Mouse (Mus musculus) right cerebral cortex, postnatal 4 days (tissue): ENCODE results near the gene Nme7.

ENCODE experiments used
- DNase-seq: peaks from one replicate; pipeline ENCODE4 v3.0.0-alpha.2; 2022

Gene Nme7

DNA sequence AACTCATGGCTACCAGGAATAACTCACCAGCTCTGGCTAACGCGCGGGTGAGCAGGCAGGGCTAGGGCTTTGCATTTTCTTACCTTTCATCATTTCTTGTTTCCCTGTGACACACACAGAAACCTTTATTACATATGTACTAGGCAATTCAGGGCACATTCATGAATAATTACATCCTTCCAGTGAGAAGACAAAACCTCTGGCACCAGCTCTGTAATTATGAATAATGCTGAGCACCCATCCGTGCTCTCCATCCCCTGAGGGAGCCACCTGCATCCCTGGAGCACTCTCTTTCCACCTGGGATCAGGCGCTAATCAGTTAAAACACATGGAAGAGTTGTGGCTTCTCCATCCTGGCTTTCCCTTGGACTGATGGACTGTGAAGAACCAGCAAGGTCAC, at the start of gene Nme7:
Gene Nme7, plus strand, starts transcription at position 301 of the 400 bp plus-strand sequence.
- no peak for DNase-seq

DNA sequence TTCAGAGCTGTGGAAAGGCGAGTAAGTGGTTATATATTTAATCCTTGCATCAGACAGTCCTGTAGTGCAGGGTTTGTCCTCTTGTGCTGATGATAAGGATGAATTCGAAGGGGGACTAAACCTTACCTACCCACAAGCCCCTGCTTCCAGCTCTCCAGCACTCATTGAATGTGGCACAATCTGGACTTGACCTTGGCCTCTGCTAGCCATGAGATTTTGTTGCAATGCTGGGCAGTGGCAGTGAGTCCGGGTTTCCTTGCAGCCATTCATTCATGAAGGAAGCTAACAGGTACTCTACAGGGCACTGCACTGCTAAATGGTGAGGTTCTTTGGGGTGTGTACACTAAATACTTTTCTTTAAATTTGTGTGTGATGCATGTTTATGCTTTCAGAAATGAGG, 49.1 kb upstream of the Nme7 start:
- DNase-seq: no peak

DNA sequence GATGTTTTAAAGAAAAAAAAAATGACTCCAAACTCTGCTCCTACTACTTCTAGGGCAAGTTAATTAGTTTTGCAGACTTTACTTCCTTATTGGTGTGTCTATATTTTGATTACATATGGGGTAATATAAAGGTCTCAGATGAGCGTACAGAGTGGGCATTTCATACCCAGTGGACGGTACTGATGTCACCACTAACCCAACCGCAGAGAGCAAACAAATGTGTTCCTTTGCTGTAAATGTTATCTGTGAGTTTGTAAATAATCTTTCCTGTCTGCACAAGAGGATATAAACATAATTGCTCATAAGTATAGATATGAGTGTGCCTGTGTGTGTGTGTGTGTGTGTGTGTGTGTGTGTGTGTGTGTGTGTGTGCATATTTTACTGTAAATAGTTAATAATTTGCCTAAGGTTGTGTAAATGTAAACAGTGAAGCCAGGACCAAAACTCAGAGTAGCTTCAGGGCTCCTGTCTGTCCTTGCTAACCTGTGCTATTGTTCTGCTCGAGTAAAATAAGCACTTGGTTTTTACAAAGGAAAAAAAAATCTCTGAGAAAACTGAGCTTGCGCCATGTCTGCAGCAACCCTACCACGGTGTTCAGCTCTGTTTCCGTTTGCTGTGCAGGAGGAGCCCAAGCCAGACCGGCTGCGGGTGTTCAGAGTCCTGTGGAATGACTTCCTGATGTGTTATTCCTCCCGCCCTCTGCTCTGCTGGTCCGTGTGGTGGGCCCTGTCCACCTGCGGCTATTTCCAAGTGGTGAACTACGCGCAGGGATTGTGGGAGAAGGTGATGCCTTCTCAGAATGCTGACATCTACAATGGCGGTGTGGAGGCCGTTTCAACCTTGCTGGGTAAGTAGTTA, 43.5 kb upstream of the Nme7 start:
- no peak for DNase-seq

GRCm38 (mm10) chr1:164261553-164261952, 42.4 kb upstream of the Nme7 start:
- DNase-seq: no peak

DNA sequence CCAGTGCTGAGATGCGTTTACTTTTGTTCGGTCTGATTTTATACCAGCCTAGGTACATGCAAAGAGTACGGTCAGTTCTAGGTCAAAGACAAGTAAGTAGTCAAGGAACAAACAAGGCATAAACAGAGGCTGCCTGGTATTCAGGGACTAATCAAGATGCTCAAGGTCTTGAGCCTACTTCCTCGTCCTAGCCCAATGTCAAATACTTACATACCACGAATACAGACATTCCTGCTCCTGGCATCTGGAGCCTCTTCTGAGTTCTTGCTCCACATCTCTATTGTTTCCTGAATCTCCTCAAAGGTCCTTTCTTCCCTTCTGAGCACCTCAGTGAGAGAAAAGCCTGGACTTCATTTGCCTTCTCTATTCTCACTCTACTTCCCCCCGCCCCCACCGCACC, 33.0 kb upstream of the Nme7 start:
- DNase-seq: no peak

- DNase-seq: no peak
These were observed 30.3 kb upstream of the Nme7 start for GRCm38 (mm10) chr1:164273659-164274058.

- peak; percentile 91 for DNase-seq
These were observed 28.4 kb upstream of the Nme7 start, which contains the start of gene Ccdc181 for GRCm38 (mm10) chr1:164275455-164275954. Gene Ccdc181 (plus strand): TSS chr1:164275585.

DNA sequence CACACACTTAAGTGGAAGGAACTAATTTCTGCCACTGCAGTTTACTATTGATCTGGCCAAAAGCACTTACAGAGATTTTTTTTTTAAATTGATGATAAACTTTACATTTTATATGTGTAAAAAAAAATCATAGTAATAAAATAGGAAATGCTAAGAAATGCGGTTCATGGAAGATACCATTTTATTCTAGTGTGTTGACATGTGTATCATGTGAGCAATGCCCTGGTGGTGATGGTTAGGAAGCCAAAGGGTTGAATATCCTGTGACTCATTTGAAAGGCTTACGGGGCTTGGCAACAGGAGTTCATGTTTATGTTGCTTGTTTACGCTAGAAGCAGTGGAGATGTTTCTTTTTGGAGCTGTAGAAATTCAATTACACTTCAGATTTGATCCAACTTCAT, 27.4 kb upstream of the Nme7 start:
- no peak for DNase-seq

GRCm38 (mm10) chr1:164279332-164279731, 24.6 kb upstream of the Nme7 start:
- no peak for DNase-seq

DNA sequence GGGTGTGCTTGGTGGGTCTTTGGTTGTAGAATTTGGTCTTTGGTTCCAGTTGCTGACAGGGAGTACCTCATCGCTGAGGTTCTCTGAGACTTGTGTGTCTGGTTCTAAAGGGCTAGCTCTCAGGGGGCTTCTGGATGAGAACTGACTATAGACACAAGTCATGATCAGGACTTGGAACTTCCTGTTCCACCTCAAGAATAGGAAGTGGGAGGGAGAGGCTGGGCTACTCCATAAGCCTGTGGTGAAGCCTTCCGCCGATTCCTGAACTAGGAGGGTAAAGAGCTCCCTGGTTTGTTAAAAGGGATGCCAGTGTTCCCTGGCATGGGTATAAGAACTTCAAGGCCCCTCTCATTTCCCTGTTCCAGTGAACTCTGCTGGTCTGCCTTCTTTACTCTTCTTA, 19.9 kb upstream of the Nme7 start:
- DNase-seq: no peak

DNA sequence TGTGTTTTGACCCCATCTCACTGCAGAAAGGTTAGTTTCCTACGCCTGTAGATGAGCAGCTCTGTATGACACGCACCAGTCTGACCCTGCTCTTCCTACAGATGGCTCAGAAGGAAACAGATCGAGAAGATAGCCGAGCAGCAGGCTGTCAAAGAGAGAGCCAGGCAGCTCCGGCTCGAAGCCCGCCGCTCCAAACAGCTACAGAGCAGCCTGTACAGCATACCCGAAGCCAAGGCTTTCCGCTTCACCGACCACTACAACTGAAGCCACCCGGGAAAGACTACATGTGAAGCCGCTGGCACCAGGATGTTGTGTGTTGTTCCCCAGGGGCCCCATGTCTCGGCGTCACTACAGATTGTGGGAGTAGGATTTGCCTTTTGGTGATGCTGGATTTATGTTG, 16.5 kb upstream of the Nme7 start:
- DNase-seq: no peak

GRCm38 (mm10) chr1:164292040-164292439, 11.9 kb upstream of the Nme7 start:
- DNase-seq: no peak

GRCm38 (mm10) chr1:164294071-164294470, 9.8 kb upstream of the Nme7 start:
- no peak for DNase-seq

DNA sequence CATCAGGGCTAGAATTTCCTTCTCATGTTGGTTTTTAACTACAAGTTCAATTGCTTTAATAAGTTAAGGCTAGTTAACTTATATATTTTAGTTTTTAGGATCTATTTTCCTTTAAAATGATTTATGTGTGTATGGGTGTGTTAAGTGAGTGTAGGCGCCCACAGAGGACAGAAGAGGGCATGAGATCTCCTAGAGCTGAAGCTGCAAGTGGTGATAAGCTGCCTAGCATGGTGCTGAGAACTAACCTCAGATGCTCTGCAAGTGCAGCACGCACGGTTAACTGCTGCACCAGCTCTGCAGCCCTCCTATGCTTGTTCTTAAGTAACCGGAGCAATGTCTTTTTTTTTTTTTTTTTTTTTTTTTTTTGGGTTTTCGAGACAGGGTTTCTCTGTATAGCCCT, 7.4 kb upstream of the Nme7 start:
- DNase-seq: no peak

DNA sequence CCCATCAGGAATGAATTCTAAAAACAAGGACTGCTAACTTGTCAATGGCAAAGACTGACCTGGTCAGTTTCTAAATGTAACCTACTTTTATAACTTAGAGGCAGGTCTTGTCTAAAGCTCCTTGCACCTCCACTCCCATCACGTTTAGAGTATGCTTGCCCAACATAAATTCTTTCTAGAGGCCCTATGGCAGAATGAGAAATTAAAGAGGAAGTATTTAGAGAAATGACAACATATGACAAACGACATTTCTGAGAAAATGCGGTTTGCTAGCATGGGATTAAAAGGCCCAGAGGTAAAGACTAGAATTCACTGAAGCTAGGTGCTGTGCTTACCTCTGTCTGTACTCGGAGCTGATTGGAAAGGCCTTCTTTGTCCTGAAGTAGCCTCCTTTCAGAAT, 2.0 kb upstream of the Nme7 start:
- DNase-seq: no peak

DNA sequence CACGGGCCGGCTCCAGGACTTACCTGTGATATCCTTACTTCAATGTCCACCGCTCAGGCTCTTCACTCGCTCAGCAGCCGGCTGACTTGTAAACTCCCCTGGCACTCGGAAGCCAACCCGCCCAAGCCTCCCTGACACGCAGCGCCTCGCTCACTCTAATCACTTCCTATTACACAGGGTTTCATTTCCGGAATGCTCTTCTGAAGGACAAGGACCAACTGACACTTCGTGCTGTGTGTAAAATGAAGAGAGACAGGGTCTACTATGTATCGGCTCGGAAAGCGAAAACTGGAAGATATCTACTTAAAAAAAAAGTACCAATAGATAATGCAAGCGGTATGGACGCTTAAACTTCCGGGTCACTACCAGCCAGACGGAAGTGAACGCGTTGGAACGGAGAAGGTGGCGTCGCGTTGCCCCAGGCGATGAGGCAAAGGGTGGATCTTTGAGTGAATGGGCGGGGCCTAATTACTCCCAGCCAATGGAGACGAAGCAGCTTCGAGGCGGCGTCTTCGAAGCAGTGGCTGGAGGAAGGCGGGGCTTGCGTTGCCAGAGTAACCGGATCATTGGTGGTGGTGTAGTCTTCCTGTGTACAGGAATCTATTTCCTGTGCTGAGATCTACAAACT, 3.3 kb downstream of the Nme7 start, which contains the start of gene Blzf1:
Gene Blzf1, minus strand, starts transcription at position 366 of the 628 bp plus-strand sequence.
- peak; percentile 97 for DNase-seq

DNA sequence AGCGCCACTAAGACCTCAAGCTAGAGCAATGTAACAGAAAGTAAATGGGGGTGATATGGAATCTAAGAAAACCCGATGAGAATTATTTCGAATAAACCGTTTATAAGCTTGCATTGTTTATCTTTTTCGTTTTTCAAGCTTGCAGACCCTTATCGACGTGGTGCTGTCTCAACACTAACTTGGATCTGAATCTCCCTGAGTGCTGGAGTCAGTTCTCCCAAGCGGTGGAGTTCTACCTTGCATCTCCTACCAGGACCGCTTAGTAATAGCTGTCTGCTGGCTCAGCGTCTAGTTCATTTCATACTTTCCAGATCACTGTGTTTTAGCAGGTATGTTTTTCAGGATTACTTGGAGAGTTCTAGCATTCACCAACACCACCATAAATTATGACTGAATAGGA, 4.0 kb downstream of the Nme7 start:
- no peak for DNase-seq

GRCm38 (mm10) chr1:164314085-164314484, 10.2 kb downstream of the Nme7 start:
- DNase-seq: no peak

GRCm38 (mm10) chr1:164315266-164315665, 11.3 kb downstream of the Nme7 start:
- DNase-seq: peak; percentile 60

DNA sequence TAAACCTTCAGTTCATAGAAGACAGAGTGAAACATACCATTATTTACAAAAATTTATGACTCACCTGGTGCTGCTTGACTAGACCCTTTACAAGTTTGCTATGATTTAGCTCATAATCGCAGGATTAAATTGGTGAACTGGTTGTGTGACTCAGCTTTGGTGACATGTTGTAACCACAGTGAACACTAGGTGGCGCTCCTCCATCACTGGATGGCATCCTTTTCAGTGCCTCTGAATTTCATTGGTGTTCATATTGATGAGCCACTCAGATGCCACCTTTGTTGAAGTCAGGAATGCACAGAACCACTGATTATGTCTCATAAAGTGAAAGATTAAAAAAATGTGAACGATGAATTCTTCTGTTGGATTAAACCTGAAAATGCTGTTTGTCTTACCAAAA, 12.8 kb downstream of the Nme7 start:
- DNase-seq: peak; percentile 93

GRCm38 (mm10) chr1:164317261-164317660, 13.3 kb downstream of the Nme7 start:
- DNase-seq: no peak

DNA sequence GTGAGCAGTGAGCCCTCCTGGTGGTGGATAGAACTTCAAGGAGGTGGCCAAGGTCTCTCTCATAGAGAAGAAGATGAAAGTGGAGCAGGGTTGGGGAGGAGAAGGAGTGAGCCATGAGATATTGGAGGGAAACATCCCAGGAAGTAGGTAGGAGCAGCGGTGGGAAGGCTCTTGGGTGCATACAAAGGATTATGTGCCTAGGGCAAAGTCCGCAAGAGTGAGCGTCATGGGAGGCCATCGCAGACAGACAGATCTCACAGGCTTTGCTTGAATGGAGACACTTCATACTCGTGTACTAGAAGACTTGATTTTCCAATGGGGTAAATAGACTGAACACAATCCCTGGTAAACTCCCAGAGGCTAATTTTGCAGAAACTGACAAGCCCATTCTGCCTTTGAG, 14.6 kb downstream of the Nme7 start:
- no peak for DNase-seq

DNA sequence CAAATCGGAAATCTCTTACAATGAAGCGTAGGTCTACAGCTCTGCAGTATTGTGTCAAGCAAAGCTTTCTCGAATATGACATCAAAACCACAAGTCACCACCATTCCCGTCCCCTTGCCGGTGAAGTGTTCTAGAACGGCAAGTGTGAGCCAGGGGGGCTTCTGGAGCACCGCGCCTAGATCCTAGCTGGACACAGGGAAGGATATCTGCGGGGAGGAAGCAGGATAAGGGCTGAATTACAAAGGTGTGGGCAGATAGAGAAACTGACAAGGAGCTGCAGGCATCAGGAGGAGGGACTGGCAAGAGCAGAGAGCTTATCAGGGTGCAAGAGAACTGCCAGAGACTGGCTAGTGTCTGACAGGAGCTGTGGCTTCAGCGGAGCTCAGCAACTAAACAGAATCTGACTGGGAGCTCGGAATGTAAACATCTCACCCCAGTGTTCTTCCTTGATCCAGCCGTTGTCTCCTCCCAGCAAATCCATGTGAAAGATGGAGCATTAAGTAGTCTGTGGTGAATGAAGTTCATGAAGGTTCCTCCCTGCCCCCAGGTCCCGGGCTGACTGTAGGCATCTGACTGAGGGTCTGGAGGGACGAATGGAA, 15.7 kb downstream of the Nme7 start:
- no peak for DNase-seq

- peak; percentile 21 for DNase-seq
These were observed 16.8 kb downstream of the Nme7 start for GRCm38 (mm10) chr1:164320731-164321130.
